Mouse (Mus musculus) kidney, embryonic 15.5 days (tissue): Measurements from ENCODE around the gene Trmt2b. TPM values are rescaled to one million over a fixed set of nuclear protein-coding genes. Genes with fewer than 3 reads are reported as not detected.
"Not testable (repeated sequence)": the region's sequence is repeated elsewhere in the genome, so short reads cannot be mapped to it uniquely, and the experiment has no call there.

Source experiments
- ATAC-seq: fragments of 200-750 bp; cut with Nextera tagmentation; replicated peaks from 2 replicates; pipeline ENCODE4 v1.8.0; 2017; ENCODE audit warnings: moderate TSS enrichment; ENCODE audit not compliant: low FRiP score
- H3K27ac ChIP-seq: fragments of 300-500 bp; sonication (generic); 2 replicates; pipeline ENCODE4 v1.5.1; 2015; ENCODE audit warnings: mild to moderate bottlenecking, inconsistent platforms
- H3K27me3 ChIP-seq: fragments of 300-500 bp; sonication (generic); 2 replicates; pipeline ENCODE4 v1.6.1; 2015; ENCODE audit warnings: inconsistent platforms
- H3K36me3 ChIP-seq: fragments of 300-500 bp; sonication (generic); 2 replicates; pipeline ENCODE4 v1.6.1; 2015; ENCODE audit warnings: inconsistent platforms
- H3K4me1 ChIP-seq: fragments of 300-500 bp; sonication (generic); 2 replicates; pipeline ENCODE4 v1.6.1; 2015; ENCODE audit warnings: inconsistent platforms
- H3K4me2 ChIP-seq: fragments of 300-500 bp; sonication (generic); 2 replicates; pipeline ENCODE4 v1.6.1; 2015; ENCODE audit warnings: moderate library complexity, mild to moderate bottlenecking, inconsistent platforms
- H3K4me3 ChIP-seq: fragments of 300-500 bp; sonication (generic); replicated peaks from 2 replicates; pipeline ENCODE4 v1.5.1; 2015; ENCODE audit warnings: mild to moderate bottlenecking, inconsistent platforms
- H3K9ac ChIP-seq: fragments of 300-500 bp; sonication (generic); 2 replicates; pipeline ENCODE4 v1.6.1; 2015; ENCODE audit warnings: mild to moderate bottlenecking, inconsistent platforms
- H3K9me3 ChIP-seq: fragments of 300-500 bp; sonication (generic); replicated peaks from 2 replicates; pipeline ENCODE4 v1.6.1; 2016; ENCODE audit warnings: inconsistent platforms
- WGBS: fragments of 180-500 bp; shearing (Covaris S2); methylation state at CpG from one replicate; pipeline ENCODE4 v1.1.7; 2015; ENCODE audit warnings: mixed read lengths; 5-methylcytosine and 5-hydroxymethylcytosine counted together
- polyA plus RNA-seq: library from polyadenylated mRNA; unstranded; fragments of >200 nt; fragmentation: Nextera tagmentation; extraction: Ambion mirVana; gene quantifications from 2 replicates; pipeline ENCODE4 v1.2.1, GENCODE M21; 2015

Gene Trmt2b
- polyA plus RNA-seq, 1 experiment from 2014 or later, result 16.9 TPM

- H3K27ac ChIP-seq, result no peak overlapping the region
- no peak for ATAC-seq
- WGBS, result 83% methylated on average over 7 of the region's 7 CpGs
These were observed 65.6 kb downstream of the Trmt2b start for GRCm38 (mm10) chrX:134211151-134211642.

GRCm38 (mm10) chrX:134208491-134208890 lies 68.3 kb downstream of the Trmt2b start:
- Histone ChIP-seq H3K4me1 (no peaks in the 10 kb centered on the region), H3K4me3 (no peak overlapping the region), H3K9ac (no peak overlapping the region), H3K36me3 (no peaks in the 10 kb centered on the region), H3K9me3 (no peaks in the 10 kb centered on the region), H3K27ac (no peak overlapping the region), H3K4me2 (no peak overlapping the region), H3K27me3 (peaks cover 7% of the 10 kb centered on the region)
- no peak for ATAC-seq
- 80% methylated on average over 2 of the region's 2 CpGs for WGBS

More at GRCm38 (mm10) chrX:134211151-134211642, 65.6 kb downstream of the Trmt2b start:
- Histone ChIP-seq H3K36me3 (no peaks in the 10 kb centered on the region), H3K4me2 (no peak overlapping the region), H3K9me3 (no peaks in the 10 kb centered on the region), H3K9ac (no peak overlapping the region), H3K4me1 (no peaks in the 10 kb centered on the region), H3K4me3 (no peak overlapping the region), H3K27me3 (peaks cover 3% of the 10 kb centered on the region)

GRCm38 (mm10) chrX:134187201-134187600 lies 89.6 kb downstream of the Trmt2b start, which contains the start of gene Arl13a:
Gene Arl13a, plus strand, starts transcription at chrX:134187501.
- not testable (repeated sequence) for ATAC-seq

GRCm38 (mm10) chrX:134174699-134175098 lies 102.1 kb downstream of the Trmt2b start:
- H3K9me3 ChIP-seq, result no peaks in the 10 kb centered on the region
- WGBS, result 100% methylated on average over 1 of the region's 1 CpGs
- no peak overlapping the region for H3K27ac ChIP-seq
- no peaks in the 10 kb centered on the region for H3K36me3 ChIP-seq
- H3K4me1 ChIP-seq, result no peaks in the 10 kb centered on the region
- ATAC-seq, result no peak
- H3K4me2 ChIP-seq, result no peak overlapping the region
- H3K4me3 ChIP-seq, result no peak overlapping the region
- H3K9ac ChIP-seq, result no peak overlapping the region
- peaks cover 13% of the 10 kb centered on the region for H3K27me3 ChIP-seq

More at GRCm38 (mm10) chrX:134187201-134187600, 89.6 kb downstream of the Trmt2b start, which contains the start of gene Arl13a:
- 96% methylated on average over 9 of the region's 9 CpGs for WGBS
- H3K36me3 ChIP-seq, H3K4me3 ChIP-seq, H3K4me1 ChIP-seq, H3K9me3 ChIP-seq, H3K27me3 ChIP-seq, H3K27ac ChIP-seq, H3K9ac ChIP-seq, H3K4me2 ChIP-seq: not testable (repeated sequence)

Other genes starting within 250 kb of the Trmt2b start
- gene Cstf2, start 217.8 kb downstream of the Trmt2b start, polyA plus RNA-seq, result 47.7 and 49.1 TPM in 2 replicates
- 0.13 and 0.32 TPM in 2 replicates for gene Xkrx, start 114.9 kb downstream of the Trmt2b start, polyA plus RNA-seq
- not detected in 2 replicates for gene Arl13a, start 89.5 kb downstream of the Trmt2b start, polyA plus RNA-seq
- gene Nox1, start 55.0 kb downstream of the Trmt2b start, polyA plus RNA-seq, result not detected in 2 replicates
- gene Tmem35a, start 18.2 kb upstream of the Trmt2b start, polyA plus RNA-seq, result 11.1 and 12.0 TPM in 2 replicates
- gene Cenpi, start 31.1 kb upstream of the Trmt2b start, polyA plus RNA-seq, result 33.1 and 33.7 TPM in 2 replicates
- gene Drp2, start 127.6 kb upstream of the Trmt2b start, polyA plus RNA-seq, result 0.80 and 0.97 TPM in 2 replicates
- not detected in 2 replicates for gene Taf7l, start 199.5 kb upstream of the Trmt2b start, polyA plus RNA-seq